Mouse (Mus musculus): ENCODE results near the gene Ldlrap1. TPM values are rescaled to one million over a fixed set of nuclear protein-coding genes. Genes with fewer than 3 reads are reported as not detected.
A peak's percentile ranks its signal among the peaks of the same experiment; 100 is the strongest.

The Ldlrap1 gene
- polyA plus RNA-seq, 1 experiment: 26.0 TPM

- WGBS: 64% methylated on average over 14 of the region's 14 CpGs
- Histone ChIP-seq H3K4me1 (replicated peaks; ENCODE audit: control insufficient read depth, insufficient read depth, low read length) (no peaks in the 10 kb centered on the region), H3K4me3 (ENCODE audit: control insufficient read depth, insufficient read depth, low read length) (no peak overlapping the region), H3K27ac (ENCODE audit: control insufficient read depth, insufficient read depth, low read length) (no peak overlapping the region), H3K36me3 (ENCODE audit: control insufficient read depth, insufficient read depth, low read length) (no peaks in the 10 kb centered on the region), H3K27me3 (ENCODE audit: control insufficient read depth, insufficient read depth, low read length) (no peaks in the 10 kb centered on the region)
- DNase-seq: no peak
- TF ChIP-seq CTCF (IDR thresholded peaks at IDR 0.05; ENCODE audit: borderline replicate concordance, control insufficient read depth, extremely low read depth, insufficient read depth, low read length, poor library complexity): no peak
- no peak for TF ChIP-seq POLR2A (IDR thresholded peaks at IDR 0.05; ENCODE audit: control insufficient read depth, extremely low read depth, insufficient read depth, low read length, poor library complexity)
Measured at GRCm38 (mm10) chr4:134779136-134779934, 11.5 kb upstream of the Ldlrap1 start.

DNA sequence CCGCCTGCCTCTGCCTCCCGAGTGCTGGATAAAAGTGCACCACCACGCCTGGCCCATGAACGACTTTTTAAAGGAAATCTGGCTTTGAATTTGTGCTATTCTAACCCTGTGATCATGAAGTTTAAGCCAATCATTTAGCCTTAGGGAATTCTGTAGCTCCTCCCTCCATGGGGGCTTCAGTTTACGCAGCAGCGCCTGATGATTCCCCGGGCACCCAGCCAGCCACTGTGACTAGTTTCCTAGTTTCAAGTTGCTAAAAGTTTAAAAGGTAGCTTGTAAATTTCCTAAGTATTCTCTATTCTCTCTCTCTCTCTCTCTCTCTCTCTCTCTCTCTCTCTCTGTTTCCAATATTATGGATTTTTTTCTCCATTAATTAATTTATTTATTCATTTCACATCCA is 8.4 kb upstream of the Ldlrap1 start:
- 81% methylated on average over 7 of the region's 7 CpGs for WGBS
- Histone ChIP-seq H3K4me3 (ENCODE audit: control insufficient read depth, insufficient read depth, low read length) (no peak overlapping the region), H3K27ac (ENCODE audit: control insufficient read depth, insufficient read depth, low read length) (no peak overlapping the region), H3K4me1 (replicated peaks; ENCODE audit: control insufficient read depth, insufficient read depth, low read length) (peaks cover 12% of the 10 kb centered on the region), H3K27me3 (ENCODE audit: control insufficient read depth, insufficient read depth, low read length) (no peaks in the 10 kb centered on the region), H3K36me3 (ENCODE audit: control insufficient read depth, insufficient read depth, low read length) (no peaks in the 10 kb centered on the region)
- no peak for DNase-seq
- TF ChIP-seq CTCF (IDR thresholded peaks at IDR 0.05; ENCODE audit: borderline replicate concordance, control insufficient read depth, extremely low read depth, insufficient read depth, low read length, poor library complexity): no peak
- no peak for TF ChIP-seq POLR2A (IDR thresholded peaks at IDR 0.05; ENCODE audit: control insufficient read depth, extremely low read depth, insufficient read depth, low read length, poor library complexity)

- 71% methylated on average over 14 of the region's 14 CpGs for WGBS
- no peak for DNase-seq
Measured at GRCm38 (mm10) chr4:134775234-134775944, 7.6 kb upstream of the Ldlrap1 start.

DNA sequence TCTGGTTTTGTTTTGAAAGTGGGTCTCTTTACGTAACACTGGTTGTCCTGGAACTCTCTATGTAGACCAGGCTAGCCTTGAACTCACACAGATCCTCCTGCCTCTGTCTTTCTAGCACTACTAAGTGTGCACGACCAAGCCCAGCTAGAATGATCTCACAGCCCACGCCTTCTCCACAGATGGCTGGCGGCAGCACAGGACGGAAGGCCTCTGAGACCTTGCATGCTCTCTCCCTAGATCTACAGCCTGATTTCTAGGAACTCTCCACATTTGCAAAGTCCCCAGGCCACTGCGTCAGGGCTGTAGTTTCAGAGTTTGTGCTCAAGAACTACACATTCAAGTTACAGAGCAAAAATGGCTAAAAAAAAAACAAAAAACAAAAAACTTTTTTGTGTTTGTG is 6.3 kb upstream of the Ldlrap1 start:
- no peak overlapping the region for H3K4me3 ChIP-seq (ENCODE audit: control insufficient read depth, insufficient read depth, low read length)
- no peaks in the 10 kb centered on the region for H3K27me3 ChIP-seq (ENCODE audit: control insufficient read depth, insufficient read depth, low read length)
- TF ChIP-seq CTCF (IDR thresholded peaks at IDR 0.05; ENCODE audit: borderline replicate concordance, control insufficient read depth, extremely low read depth, insufficient read depth, low read length, poor library complexity) (no peak), POLR2A (IDR thresholded peaks at IDR 0.05; ENCODE audit: control insufficient read depth, extremely low read depth, insufficient read depth, low read length, poor library complexity) (no peak)
- H3K4me1 ChIP-seq (replicated peaks; ENCODE audit: control insufficient read depth, insufficient read depth, low read length): peaks cover 12% of the 10 kb centered on the region
- 56% methylated on average over 6 of the region's 6 CpGs for WGBS
- DNase-seq: no peak
- no peaks in the 10 kb centered on the region for H3K36me3 ChIP-seq (ENCODE audit: control insufficient read depth, insufficient read depth, low read length)
- H3K27ac ChIP-seq (ENCODE audit: control insufficient read depth, insufficient read depth, low read length): no peak overlapping the region

More at GRCm38 (mm10) chr4:134775234-134775944, 7.6 kb upstream of the Ldlrap1 start:
- TF ChIP-seq POLR2A (IDR thresholded peaks at IDR 0.05; ENCODE audit: control insufficient read depth, extremely low read depth, insufficient read depth, low read length, poor library complexity) (no peak), CTCF (IDR thresholded peaks at IDR 0.05; ENCODE audit: borderline replicate concordance, control insufficient read depth, extremely low read depth, insufficient read depth, low read length, poor library complexity) (no peak)
- peaks cover 12% of the 10 kb centered on the region for H3K4me1 ChIP-seq (replicated peaks; ENCODE audit: control insufficient read depth, insufficient read depth, low read length)
- H3K36me3 ChIP-seq (ENCODE audit: control insufficient read depth, insufficient read depth, low read length): no peaks in the 10 kb centered on the region
- no peak overlapping the region for H3K4me3 ChIP-seq (ENCODE audit: control insufficient read depth, insufficient read depth, low read length)
- H3K27ac ChIP-seq (ENCODE audit: control insufficient read depth, insufficient read depth, low read length): no peak overlapping the region
- no peaks in the 10 kb centered on the region for H3K27me3 ChIP-seq (ENCODE audit: control insufficient read depth, insufficient read depth, low read length)

- peaks cover 14% of the 10 kb centered on the region for H3K4me1 ChIP-seq (replicated peaks; ENCODE audit: control insufficient read depth, insufficient read depth, low read length)
- TF ChIP-seq POLR2A (IDR thresholded peaks at IDR 0.05; ENCODE audit: control insufficient read depth, extremely low read depth, insufficient read depth, low read length, poor library complexity) (no peak), CTCF (IDR thresholded peaks at IDR 0.05; ENCODE audit: borderline replicate concordance, control insufficient read depth, extremely low read depth, insufficient read depth, low read length, poor library complexity) (no peak)
- peak; percentile 67 for DNase-seq
- WGBS: 13% methylated on average over 4 of the region's 4 CpGs
- no peak overlapping the region for H3K4me3 ChIP-seq (ENCODE audit: control insufficient read depth, insufficient read depth, low read length)
- no peaks in the 10 kb centered on the region for H3K27me3 ChIP-seq (ENCODE audit: control insufficient read depth, insufficient read depth, low read length)
- no peaks in the 10 kb centered on the region for H3K36me3 ChIP-seq (ENCODE audit: control insufficient read depth, insufficient read depth, low read length)
- H3K27ac ChIP-seq (ENCODE audit: control insufficient read depth, insufficient read depth, low read length): peak overlapping the region; percentile 6
Measured at GRCm38 (mm10) chr4:134772805-134773674, 5.2 kb upstream of the Ldlrap1 start.

DNA sequence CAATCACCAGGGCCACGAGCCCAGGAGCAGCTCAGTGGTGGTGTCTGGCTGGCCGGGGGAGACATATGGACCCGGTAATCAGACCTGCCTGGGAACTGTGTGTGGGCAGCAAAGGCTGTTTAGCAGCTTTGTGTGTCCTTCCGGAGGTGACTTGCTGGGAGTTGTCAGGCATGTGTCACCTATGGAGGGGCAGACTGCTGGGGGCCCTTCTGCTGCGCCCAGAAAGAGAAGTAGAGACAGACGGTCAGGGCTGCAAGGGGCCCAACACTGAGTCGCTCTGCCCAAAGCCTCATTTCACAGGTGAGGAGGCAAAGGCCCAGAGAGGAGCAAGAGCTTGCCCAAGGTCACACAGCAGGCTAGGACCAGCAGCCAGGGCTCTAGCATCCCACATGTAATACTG is 2.1 kb upstream of the Ldlrap1 start:
- WGBS: 88% methylated on average over 7 of the region's 7 CpGs
- Histone ChIP-seq H3K4me1 (replicated peaks; ENCODE audit: control insufficient read depth, insufficient read depth, low read length) (peaks cover 31% of the 10 kb centered on the region), H3K27me3 (ENCODE audit: control insufficient read depth, insufficient read depth, low read length) (no peaks in the 10 kb centered on the region; the same call in 1 of the 2 replicates), H3K4me3 (ENCODE audit: control insufficient read depth, insufficient read depth, low read length) (no peak overlapping the region), H3K27ac (ENCODE audit: control insufficient read depth, insufficient read depth, low read length) (no peak overlapping the region), H3K36me3 (ENCODE audit: control insufficient read depth, insufficient read depth, low read length) (no peaks in the 10 kb centered on the region)
- no peak for DNase-seq
- TF ChIP-seq CTCF (IDR thresholded peaks at IDR 0.05; ENCODE audit: borderline replicate concordance, control insufficient read depth, extremely low read depth, insufficient read depth, low read length, poor library complexity) (no peak), POLR2A (IDR thresholded peaks at IDR 0.05; ENCODE audit: control insufficient read depth, extremely low read depth, insufficient read depth, low read length, poor library complexity) (no peak)
